Mouse (Mus musculus) NIH3T3 (cell line): ENCODE measurements around the gene Arhgef28.

Source experiments
- DNase-seq: peaks from one replicate; pipeline ENCODE4 v3.0.0-alpha.2; 2012; ENCODE audit warnings: low read depth

Arhgef28 gene

GRCm38 (mm10) chr13:97918117-97918900 is 287.9 kb downstream of the Arhgef28 start:
- DNase-seq, result no peak

DNA sequence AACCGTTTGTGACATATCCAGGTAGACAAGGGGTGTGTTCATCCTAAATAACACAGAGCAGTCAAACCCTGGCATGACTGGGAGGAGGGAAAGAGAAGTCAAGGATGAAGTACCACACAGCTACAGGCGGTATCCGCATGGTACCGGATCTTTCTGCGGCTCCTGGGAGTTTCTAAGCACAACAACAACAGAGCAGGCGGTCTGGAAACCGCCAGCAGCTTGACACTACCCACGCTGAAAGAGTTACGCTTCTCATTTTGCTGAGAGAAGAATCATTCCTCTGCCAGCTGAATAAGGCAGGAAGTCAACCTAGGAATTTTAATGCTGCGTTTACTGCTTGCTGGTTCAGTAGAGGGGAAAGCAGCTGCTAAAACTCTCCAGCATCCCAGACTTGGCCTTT is 295.2 kb downstream of the Arhgef28 start:
- DNase-seq, result no peak

- no peak for DNase-seq
Measured at GRCm38 (mm10) chr13:97902821-97903220, 303.4 kb downstream of the Arhgef28 start.

DNA sequence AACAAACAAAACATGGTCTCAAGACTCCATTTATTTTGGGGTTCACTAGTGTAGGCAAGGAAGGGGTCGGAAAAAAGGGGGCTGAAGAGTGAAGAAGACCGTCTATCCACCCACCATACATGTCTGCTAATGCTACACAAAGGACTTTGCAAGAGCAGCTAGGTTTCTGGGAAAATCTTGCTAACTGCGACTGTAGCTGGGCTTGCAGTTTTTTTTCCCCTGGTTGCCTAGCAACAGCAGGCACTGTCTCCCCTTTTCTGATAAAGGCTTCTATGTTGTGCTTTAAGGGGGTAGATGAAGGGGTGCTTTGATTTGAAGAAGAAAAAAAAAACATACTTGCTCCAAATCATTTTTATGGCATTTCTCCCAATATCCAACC is 305.9 kb downstream of the Arhgef28 start:
- DNase-seq, result no peak

DNA sequence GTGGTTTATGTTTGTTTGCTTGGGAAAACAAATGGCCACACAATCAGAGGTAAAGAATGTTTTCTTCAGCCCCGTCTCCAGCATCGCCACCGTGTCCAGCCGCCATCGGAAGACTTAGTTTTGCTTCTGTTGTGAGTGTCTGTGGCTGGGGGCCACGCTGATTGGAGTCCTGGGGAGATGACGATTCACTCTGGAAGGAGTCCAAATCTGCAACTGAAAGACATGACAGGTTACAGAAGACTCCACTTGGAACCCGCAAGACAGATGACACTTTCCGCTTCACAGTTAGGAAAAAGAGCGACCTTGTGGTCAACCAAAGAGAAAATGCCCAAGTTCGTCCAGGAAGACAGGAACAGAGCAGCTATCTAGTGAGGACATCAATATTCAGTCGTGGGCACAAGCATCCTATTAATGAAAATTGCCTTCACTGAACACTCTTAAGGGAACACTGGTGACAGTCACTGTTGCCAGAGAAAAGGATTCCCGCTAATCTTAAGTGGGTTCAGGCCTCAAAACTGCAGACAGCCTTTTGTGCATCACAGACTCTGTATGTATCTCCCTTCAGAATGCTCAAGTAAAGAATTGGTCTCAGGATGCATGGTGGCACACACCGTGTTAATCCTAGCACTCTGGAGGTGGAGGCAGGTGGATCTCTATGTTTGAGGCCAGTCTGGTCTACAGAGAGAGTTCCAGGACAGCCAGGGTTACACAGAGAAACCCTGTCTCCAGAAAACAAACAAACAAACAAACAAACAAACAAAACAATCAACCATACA is 306.4 kb downstream of the Arhgef28 start:
- DNase-seq, result no peak

GRCm38 (mm10) chr13:97898590-97898989 is 307.6 kb downstream of the Arhgef28 start:
- DNase-seq, result no peak

GRCm38 (mm10) chr13:97893031-97893825 is 313.0 kb downstream of the Arhgef28 start:
- DNase-seq, result no peak

GRCm38 (mm10) chr13:97892089-97892884 is 314.0 kb downstream of the Arhgef28 start:
- DNase-seq, result no peak

DNA sequence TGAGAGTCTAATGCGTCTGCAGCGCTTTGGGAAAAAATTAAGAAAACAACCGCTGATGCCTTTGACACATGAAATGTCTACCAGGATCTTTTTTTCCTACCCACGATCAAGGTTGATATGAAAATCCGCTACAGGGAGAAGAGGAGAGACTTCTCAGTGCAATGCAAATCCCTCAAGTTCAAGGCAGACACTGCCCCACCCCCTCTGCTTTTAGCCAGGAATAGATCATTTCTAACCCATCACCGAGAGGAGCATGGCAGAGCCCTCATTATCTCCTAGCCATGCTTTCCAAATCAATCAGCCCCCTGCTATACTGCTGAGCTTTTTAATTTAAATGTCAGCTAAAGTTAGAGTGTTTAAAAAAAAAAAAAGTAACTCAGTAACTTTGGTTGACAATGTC is 318.2 kb downstream of the Arhgef28 start:
- no peak for DNase-seq

DNA sequence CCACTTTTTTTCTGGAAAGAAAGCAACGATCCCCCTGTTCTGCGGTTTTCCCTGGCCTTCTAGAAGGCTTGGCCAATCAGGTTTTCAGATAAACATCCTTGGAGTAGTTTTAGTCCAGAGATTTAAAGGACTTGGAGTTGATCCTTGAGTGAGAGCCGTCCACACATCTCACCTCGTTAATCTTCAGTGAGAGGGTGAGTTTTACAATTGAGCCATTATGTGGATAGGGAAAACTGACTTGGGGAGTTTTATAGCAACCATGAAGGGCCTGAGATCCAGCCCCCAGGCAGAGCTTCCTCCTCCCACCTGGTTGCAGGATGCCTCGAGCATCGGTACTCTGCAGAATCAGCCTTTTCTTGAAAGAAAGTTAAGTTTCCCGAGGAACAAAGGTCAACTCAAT is 318.7 kb downstream of the Arhgef28 start:
- no peak for DNase-seq

DNA sequence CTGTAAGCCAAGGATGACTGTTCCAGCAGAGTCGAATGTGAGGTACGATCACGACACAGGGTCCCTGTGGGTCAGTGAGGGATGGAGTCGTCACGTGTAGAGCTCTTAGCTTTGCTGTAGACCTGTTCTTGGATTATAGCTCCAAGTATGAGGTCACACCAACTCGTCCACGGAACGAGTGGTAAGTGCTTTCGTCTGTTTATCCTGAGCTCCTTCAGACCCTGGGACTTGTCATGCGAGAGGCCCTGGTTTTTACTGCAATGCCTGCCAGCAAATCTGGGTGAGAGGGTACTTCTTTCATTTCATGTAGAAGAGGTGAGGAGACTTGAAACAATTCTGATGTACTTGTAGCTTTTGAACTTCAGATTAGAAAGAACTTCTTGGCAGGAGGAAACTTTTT is 322.6 kb downstream of the Arhgef28 start:
- no peak for DNase-seq

- no peak for DNase-seq
Measured at GRCm38 (mm10) chr13:97876450-97876849, 329.8 kb downstream of the Arhgef28 start.

DNA sequence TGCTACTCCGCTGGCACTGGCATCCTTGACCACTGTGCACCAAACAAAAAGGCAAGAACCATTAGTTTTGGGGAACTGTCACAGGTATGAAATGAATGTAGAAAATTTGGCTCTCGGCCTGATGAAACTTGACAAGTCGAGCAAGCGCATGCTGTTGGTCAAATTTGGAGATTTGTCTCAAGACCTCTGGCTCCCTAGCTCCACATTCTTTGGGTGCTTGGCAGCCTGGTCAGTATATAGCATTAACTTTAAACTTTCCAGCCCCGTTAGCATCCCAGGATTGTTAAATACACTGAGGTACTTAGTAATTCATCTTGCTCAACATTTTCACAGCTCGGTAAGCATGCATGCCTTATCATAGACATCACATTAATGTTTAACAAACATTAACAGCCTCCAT is 330.2 kb downstream of the Arhgef28 start:
- DNase-seq, result no peak

GRCm38 (mm10) chr13:97869428-97869827 is 336.8 kb downstream of the Arhgef28 start:
- no peak for DNase-seq

- no peak for DNase-seq
Measured at GRCm38 (mm10) chr13:97867322-97867962, 338.8 kb downstream of the Arhgef28 start.

- no peak for DNase-seq
Measured at GRCm38 (mm10) chr13:97859071-97859470, 347.2 kb downstream of the Arhgef28 start.

GRCm38 (mm10) chr13:97857860-97858259 is 348.4 kb downstream of the Arhgef28 start:
- DNase-seq, result no peak

DNA sequence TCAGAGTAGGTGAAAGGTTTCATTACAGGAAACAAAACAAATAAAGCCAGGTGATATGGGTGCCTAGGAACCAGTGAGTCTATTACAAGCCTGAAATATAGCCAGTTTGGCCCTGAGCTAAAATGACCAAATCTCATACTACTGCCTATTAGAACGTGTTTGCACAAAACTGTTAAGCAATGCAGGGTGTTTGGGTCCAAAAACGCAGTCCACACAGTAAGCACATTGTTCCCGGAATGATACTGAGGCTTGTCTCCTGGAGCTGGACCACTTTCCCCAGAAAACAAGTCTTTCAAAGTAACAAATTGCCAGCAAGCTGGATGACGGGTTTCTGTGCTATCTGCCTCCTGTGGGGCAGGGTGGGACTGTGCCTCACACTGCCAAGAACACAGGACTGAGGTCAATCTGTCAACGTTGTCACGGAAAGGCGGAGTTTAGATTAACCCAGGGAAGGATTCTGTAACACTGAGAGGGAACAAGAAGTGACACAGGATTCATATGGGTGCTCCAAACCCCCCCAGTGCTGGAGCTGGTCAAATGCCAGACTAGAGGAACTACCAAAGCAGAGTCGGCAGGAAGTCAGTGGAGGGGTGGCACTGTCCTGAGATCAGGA is 352.8 kb downstream of the Arhgef28 start:
- DNase-seq, result peak; percentile 77
